Comparison of ENCODE assay signal across 8 mouse cellular contexts in genomic region chr12:69371854-69372671, GRCm38 (mm10). TPM values are rescaled to one million over a fixed set of nuclear protein-coding genes. Genes with fewer than 3 reads are reported as not detected.
DNase-seq lines count a peak whose midpoint lies in the region; ATAC-seq lines count a peak whose summit lies in the region.

Gene Arf6, plus strand, starts transcription at chr12:69372150.
Gene Gm9887, minus strand, starts transcription at chr12:69372458.

- H3K9me3 ChIP-seq in hindbrain, embryonic 11.5 days (ENCODE audit: control insufficient read depth, low read length) = no peaks in the 10 kb centered on the region

- peak; percentile 93 for ATAC-seq in hindbrain, embryonic 11.5 days (ENCODE audit: low FRiP score)

- peak; percentile 99 for DNase-seq in MN1 (ENCODE audit: low spot score)
- DNase-seq in cerebellum, adult 9-10 months = peak; percentile 96
- peak; percentile 92 to 98 for DNase-seq in frontal cortex, adult 2 months (ENCODE audit: extremely low spot score in 1 of 2, low spot score in 1 of 2)
- peak; percentile 99 for DNase-seq in hindbrain, embryonic 11.5 days (ENCODE audit: low spot score)
- peak; percentile 98 to 99 for DNase-seq in layer of hippocampus, postnatal 10 days (ENCODE audit: low spot score in 2 of 2)
- peak; percentile 99 for DNase-seq in lung, postnatal 10 days
- peak; percentile 99 for DNase-seq in ovary, postnatal 36 days (ENCODE audit: low spot score)
- peak; percentile 98 for DNase-seq in thymus, postnatal 25 days

- H3K9ac ChIP-seq in hindbrain, embryonic 11.5 days (ENCODE audit: low read depth, low read length) = peak within 1 kb of the TSS; percentile 97

- H3K4me1 ChIP-seq in hindbrain, embryonic 11.5 days (replicated peaks; ENCODE audit: control insufficient read depth, insufficient read depth, low read length) = no peaks in the 10 kb centered on the region

- H3K36me3 ChIP-seq in hindbrain, embryonic 11.5 days (ENCODE audit: control insufficient read depth, insufficient read depth, low read length) = no peaks in the 10 kb centered on the region

- no peaks in the 10 kb centered on the region for H3K27me3 ChIP-seq in hindbrain, embryonic 11.5 days (ENCODE audit: control insufficient read depth, insufficient read depth, low read length)

- H3K27ac ChIP-seq in hindbrain, embryonic 11.5 days (ENCODE audit: low read depth, low read length) = peak within 1 kb of the TSS; percentile 71

- peak within 1 kb of the TSS; percentile 99 for H3K4me3 ChIP-seq in hindbrain, embryonic 11.5 days (ENCODE audit: low read depth, low read length)

- H3K4me2 ChIP-seq in hindbrain, embryonic 11.5 days (replicated peaks; ENCODE audit: low read depth, low read length) = peak within 1 kb of the TSS; percentile 84

- WGBS in hindbrain, embryonic 11.5 days = under 1% methylated on average over 88 of the region's 121 CpGs

RNA-seq across cellular contexts. Expression of gene Arf6, which starts in this region (rescaled TPM):
- 46.3 and 48.8 TPM in 2 replicates for polyA plus RNA-seq in frontal cortex, adult 2 months (2012; rRNA removed)
- polyA plus RNA-seq in hindbrain, embryonic 11.5 days (2014; fragmentation: Nextera tagmentation; extraction: Ambion mirVana) = 47.4 and 49.9 TPM in 2 replicates
- total RNA-seq in layer of hippocampus, postnatal 10 days (2021) = 10 to 100 TPM; 64.8 to 69.0 TPM

RNA-seq across cellular contexts. Expression of gene Gm9887, which starts in this region (rescaled TPM):
- 0.27 and 0.50 TPM in 2 replicates for polyA plus RNA-seq in frontal cortex, adult 2 months (2012; rRNA removed)
- polyA plus RNA-seq in hindbrain, embryonic 11.5 days (2014; fragmentation: Nextera tagmentation; extraction: Ambion mirVana) = 1.3 and 2.2 TPM in 2 replicates
- 1 to 10 TPM; 1.2 to 1.5 TPM for total RNA-seq in layer of hippocampus, postnatal 10 days (2021)

Comparison
In these comparisons a context has a peak if more than half of its experiments do, and no peak if none do; other contexts are left out.
1. Peak in every context shown above with its lines: DNase-seq, ATAC-seq, H3K4me3 ChIP-seq and H3K27ac ChIP-seq.